Mouse (Mus musculus): ENCODE results near the gene Siah1b.

The Siah1b gene

GRCm38 (mm10) chrX:164032526-164032925, 43.8 kb downstream of the Siah1b start:
- DNase-seq (ENCODE audit: low spot score in 2 of 2), result no peak

GRCm38 (mm10) chrX:164027607-164028289, 48.5 kb downstream of the Siah1b start, which contains the start of gene Car5b:
Gene Car5b (minus strand): TSS chrX:164027997.
- peak; percentile 9 to 28 for DNase-seq (ENCODE audit: low spot score in 2 of 2)

Measured in frontal cortex, postnatal 25 days (tissue).